Mouse (Mus musculus) monocyte, adult 59 days (primary cell): ENCODE measurements around the gene Col6a5. TPM values are rescaled to one million over a fixed set of nuclear protein-coding genes. Genes with fewer than 3 reads are reported as not detected.

Experiments used
- total RNA-seq, 2 experiments: library from RNA; stranded (reverse); gene quantifications; one replicate each; pipeline ENCODE4 v1.2.4; 2023

Gene Col6a5
- 1 to 10 TPM; 2.0 to 3.8 TPM for total RNA-seq

DNA sequence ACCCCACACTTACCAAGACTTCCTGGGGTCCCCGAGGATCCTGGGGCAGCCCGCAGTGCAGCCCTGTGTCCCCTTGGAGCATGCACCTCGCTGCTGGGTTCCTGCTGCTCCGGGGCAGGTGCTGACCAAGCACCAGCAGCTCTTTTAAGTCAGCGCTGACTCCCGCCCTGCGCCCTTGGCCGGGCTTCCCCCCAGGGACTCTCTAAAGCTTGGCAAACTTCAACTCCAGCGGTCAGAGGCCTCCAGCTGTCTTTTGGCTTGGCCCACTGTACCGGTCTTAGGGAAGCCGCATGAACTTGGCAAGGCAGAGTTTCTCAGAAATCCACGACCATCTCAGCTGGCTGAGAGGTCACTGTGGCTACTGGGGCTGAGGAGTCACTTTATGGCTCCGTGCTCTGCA, at the start of gene Col6a5:
Gene Col6a5, minus strand, starts transcription at position 111 of the 400 bp plus-strand sequence.

DNA sequence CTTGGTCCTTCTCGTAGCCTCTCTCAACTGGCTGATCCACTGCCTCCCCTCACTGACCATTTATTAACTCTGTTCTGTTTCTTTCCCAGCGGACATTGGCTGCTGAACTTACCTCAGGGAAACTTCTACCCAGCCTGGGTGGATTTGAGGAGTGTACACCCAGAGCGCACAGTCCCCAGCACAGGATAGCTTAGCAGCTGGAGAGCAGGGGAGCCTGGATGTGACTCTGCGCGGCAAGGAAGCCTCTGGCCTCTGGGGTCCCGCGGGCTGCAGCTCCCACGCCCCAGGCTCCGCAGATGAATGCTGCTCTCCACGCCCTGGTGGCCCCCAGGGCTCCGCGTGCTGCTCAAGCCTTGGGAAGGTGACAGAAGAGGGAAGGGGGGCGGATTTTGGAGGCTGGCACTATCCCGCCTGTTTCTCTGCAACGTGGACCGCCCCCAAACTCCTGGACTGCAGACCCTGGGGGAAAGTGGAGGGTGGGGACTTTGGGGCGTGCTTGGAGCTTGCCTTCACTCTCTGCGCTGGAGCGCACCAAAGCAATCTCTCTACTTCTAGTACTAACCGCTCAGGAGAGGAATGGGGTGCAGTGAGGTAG, 132.6 kb downstream of the Col6a5 start, which contains the start of gene Col6a6:
Gene Col6a6, minus strand, starts transcription at position 370 of the 595 bp plus-strand sequence.

Other genes starting within 250 kb of the Col6a5 start
- gene Col6a6, start 132.5 kb downstream of the Col6a5 start, total RNA-seq, result under 1 TPM; 0.24 to 0.27 TPM
- not detected for gene Col6a4, start 136.1 kb upstream of the Col6a5 start, total RNA-seq
- gene Glyctk, start 197.5 kb upstream of the Col6a5 start, total RNA-seq, result under 1 TPM; 0.49 to 0.66 TPM
- gene Wdr82, start 210.3 kb upstream of the Col6a5 start, total RNA-seq, result 10 to 100 TPM; 66.3 to 72.7 TPM
- 10 to 100 TPM; 41.3 to 48.1 TPM for gene Ppm1m, start 239.1 kb upstream of the Col6a5 start, total RNA-seq
- gene Twf2, start 242.5 kb upstream of the Col6a5 start, total RNA-seq, result 100 to 1,000 TPM in 1 of 2 experiments, 10 to 100 TPM in 1; 98.6 to 113 TPM